Mouse (Mus musculus) G1E (cell line): ENCODE data around the gene Lsm14b.

Source experiments
- CTCF ChIP-seq: IDR thresholded peaks from 2 replicates; pipeline ENCODE4 v1.5.1; 2012; ENCODE audit warnings: low read depth, low read length, inconsistent platforms, mixed read lengths
- GATA1 ChIP-seq: IDR thresholded peaks from 2 replicates; pipeline ENCODE4 v1.6.1; 2012; ENCODE audit warnings: borderline replicate concordance, low read length, inconsistent platforms, mixed read lengths
- GATA2 ChIP-seq: IDR thresholded peaks from 2 replicates; pipeline ENCODE4 v1.6.1; 2012; ENCODE audit warnings: low read depth, low read length, inconsistent platforms, borderline replicate concordance
- POLR2AphosphoS5 ChIP-seq: IDR thresholded peaks from 2 replicates; pipeline ENCODE4 v1.6.1; 2012; ENCODE audit warnings: low read depth, low read length, inconsistent platforms; ENCODE audit not compliant: insufficient replicate concordance
- TAL1 ChIP-seq: conservative IDR thresholded peaks from 2 replicates; pipeline ENCODE4 v1.6.1; 2012; ENCODE audit warnings: low read depth, low read length, inconsistent platforms, mixed read lengths

DNA sequence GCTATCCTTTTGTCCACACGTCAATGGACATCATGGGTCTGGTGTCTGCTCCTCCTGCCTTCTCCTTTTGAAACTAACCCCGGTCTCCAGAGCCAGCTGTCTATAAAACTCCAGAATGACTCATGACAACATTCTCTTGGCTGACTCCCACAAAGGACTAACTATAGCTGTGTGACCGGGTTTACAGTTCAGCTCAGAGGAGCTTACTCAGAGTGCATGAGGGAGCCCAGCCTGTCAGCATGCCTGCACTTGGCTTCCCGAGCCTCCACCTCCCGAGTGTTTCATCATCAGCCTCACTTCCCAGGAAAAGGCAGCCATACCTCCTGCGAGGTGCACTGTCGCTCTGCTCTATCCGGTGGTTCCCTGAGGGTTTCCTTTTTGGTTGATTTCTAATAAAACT is 45.0 kb upstream of the Lsm14b start:
- TF ChIP-seq CTCF (no peak), POLR2AphosphoS5 (no peak), GATA1 (no peak), GATA2 (no peak), TAL1 (no peak)
